ENCODE assay signal across 13 mouse cellular contexts in genomic region chr11:48697191-48697590, GRCm38 (mm10).
"Had no signal": no experiment of that assay in that cellular context is flagged by ENCODE, and none has a peak within 500 bp of the region (broad histone marks: within the 10 kb centered on the region; RNA-seq: fewer than 3 reads in every experiment).

No protein-coding gene starts in this region.

- DNase-seq: gastrocnemius, adult 2 months; gastrocnemius, postnatal 10 days; gastrocnemius, postnatal 25 days; heart, adult 2 months; heart, postnatal 10 days; heart, postnatal 4 days; kidney, adult 18-20 months; kidney, adult 8-10 months; kidney, postnatal 10 days; kidney, postnatal 36 days; layer of hippocampus, adult 9-11 months; layer of hippocampus, postnatal 36 days; left cerebral cortex, postnatal 4 days had no signal
